Mouse (Mus musculus): Measurements from ENCODE around the gene Pcolce2. TPM values are rescaled to one million over a fixed set of nuclear protein-coding genes. Genes with fewer than 3 reads are reported as not detected.

Gene Pcolce2
- polyA plus RNA-seq (2012; rRNA removed): 1.1 and 1.3 TPM in 2 replicates

GRCm38 (mm10) chr9:95637271-95638181 is at the start of gene Pcolce2:
TSS of gene Pcolce2 (plus strand) at chr9:95637601.

Other genes starting within 250 kb of the Pcolce2 start
- gene Chst2, start 230.9 kb upstream of the Pcolce2 start, polyA plus RNA-seq (2012; rRNA removed): 0.18 and 0.21 TPM in 2 replicates
- 14.9 and 15.9 TPM in 2 replicates for gene U2surp, start 125.6 kb upstream of the Pcolce2 start, polyA plus RNA-seq (2012; rRNA removed)
- 11.0 and 12.6 TPM in 2 replicates for gene Paqr9, start 77.9 kb upstream of the Pcolce2 start, polyA plus RNA-seq (2012; rRNA removed)
- 0.59 TPM in 2 replicates for gene Trpc1, start 112.8 kb downstream of the Pcolce2 start, polyA plus RNA-seq (2012; rRNA removed)
- gene Pls1, start 207.7 kb downstream of the Pcolce2 start, polyA plus RNA-seq (2012; rRNA removed): 3.0 and 4.2 TPM in 2 replicates
- 4.0 and 4.6 TPM in 2 replicates for gene Atr, start 220.0 kb downstream of the Pcolce2 start, polyA plus RNA-seq (2012; rRNA removed)